Mouse (Mus musculus) lung, embryonic 14.5 days (tissue): Measurements from ENCODE around the gene Spryd4. TPM values are rescaled to one million over a fixed set of nuclear protein-coding genes. Genes with fewer than 3 reads are reported as not detected.

Source experiments
- ATAC-seq: fragments of 200-750 bp; cut with Nextera tagmentation; 2 replicates; pipeline ENCODE4 v1.8.0; 2017; ENCODE audit warnings: mild to moderate bottlenecking, moderate TSS enrichment, moderate library complexity; ENCODE audit not compliant: insufficient read depth
- DNase-seq: peaks from one replicate; pipeline ENCODE4 v3.0.0-alpha.2; 2015
- H3K27ac ChIP-seq: fragments of 300-500 bp; sonication (generic); 2 replicates; pipeline ENCODE4 v1.5.1; 2014; ENCODE audit warnings: low read depth, mild to moderate bottlenecking, moderate library complexity
- H3K27me3 ChIP-seq: fragments of 300-500 bp; sonication (generic); 2 replicates; pipeline ENCODE4 v1.6.1; 2014; ENCODE audit warnings: low read length, control low read depth; ENCODE audit not compliant: insufficient read depth
- H3K36me3 ChIP-seq: fragments of 300-500 bp; sonication (generic); 2 replicates; pipeline ENCODE4 v1.6.1; 2014; ENCODE audit warnings: control low read depth; ENCODE audit not compliant: insufficient read depth
- H3K4me1 ChIP-seq: fragments of 300-500 bp; sonication (generic); 2 replicates; pipeline ENCODE4 v1.6.1; 2014; ENCODE audit warnings: antibody characterized with exemption, control low read depth; ENCODE audit not compliant: insufficient read depth
- H3K4me2 ChIP-seq: fragments of 300-500 bp; sonication (generic); 2 replicates; pipeline ENCODE4 v1.6.1; 2014; ENCODE audit warnings: mild to moderate bottlenecking
- H3K4me3 ChIP-seq: fragments of 300-500 bp; sonication (generic); 2 replicates; pipeline ENCODE4 v1.5.1; 2014; ENCODE audit warnings: low read depth, low read length
- H3K9ac ChIP-seq: fragments of 300-500 bp; sonication (generic); 2 replicates; pipeline ENCODE4 v1.6.1; 2014
- H3K9me3 ChIP-seq: fragments of 300-500 bp; sonication (generic); 2 replicates; pipeline ENCODE4 v1.6.1; 2016; ENCODE audit warnings: low read depth, low read length, control low read depth
- CTCF ChIP-seq: IDR thresholded peaks from 2 replicates; pipeline ENCODE4 v1.5.1; 2016; ENCODE audit warnings: antibody characterized with exemption, low read depth
- WGBS: fragments of 180-500 bp; shearing (Covaris S2); extraction: QIAGEN DNeasy Blood & Tissue Kit; methylation state at CpG from one replicate; pipeline ENCODE4 v1.1.7; 2014; 5-methylcytosine and 5-hydroxymethylcytosine counted together
- polyA plus RNA-seq: library from polyadenylated mRNA; unstranded; fragments of >200 nt; fragmentation: Nextera tagmentation; extraction: Ambion mirVana; gene quantifications from 2 replicates; pipeline ENCODE4 v1.2.1, GENCODE M21; 2014

Gene Spryd4
- polyA plus RNA-seq, 1 experiment from 2014 or later: 27.3 TPM

- Histone ChIP-seq H3K36me3 (peaks cover 78% of the 10 kb centered on the region), H3K27ac (no peak overlapping the region), H3K4me1 (no peaks in the 10 kb centered on the region), H3K4me3 (no peak overlapping the region), H3K9me3 (no peaks in the 10 kb centered on the region), H3K27me3 (no peaks in the 10 kb centered on the region), H3K9ac (no peak overlapping the region), H3K4me2 (no peak overlapping the region)
- ATAC-seq (no peak), DNase-seq (no peak)
- TF ChIP-seq CTCF: no peak
- whole genome bisulfite sequencing: 91% methylated on average over 13 of the region's 13 CpGs
Measured at GRCm38 (mm10) chr10:128250565-128250964, 39.0 kb upstream of the Spryd4 start.

- H3K4me1 ChIP-seq: no peaks in the 10 kb centered on the region
- peaks cover 99% of the 10 kb centered on the region for H3K36me3 ChIP-seq
- ATAC-seq (no peak), DNase-seq (peak; percentile 65)
- H3K9ac ChIP-seq: no peak overlapping the region
- H3K27ac ChIP-seq: peak overlapping the region; percentile 71; the same call in 1 of the 2 replicates
- no peaks in the 10 kb centered on the region for H3K9me3 ChIP-seq
- peak overlapping the region; percentile 38 for H3K4me2 ChIP-seq
- TF ChIP-seq CTCF: no peak
- no peak overlapping the region for H3K4me3 ChIP-seq
- WGBS: 78% methylated on average over 17 of the region's 17 CpGs
- H3K27me3 ChIP-seq: no peaks in the 10 kb centered on the region
Measured at GRCm38 (mm10) chr10:128247020-128247732, 35.6 kb upstream of the Spryd4 start.

- Histone ChIP-seq H3K36me3 (peaks cover 96% of the 10 kb centered on the region), H3K27ac (no peak overlapping the region), H3K9me3 (no peaks in the 10 kb centered on the region), H3K4me3 (no peak overlapping the region), H3K4me1 (no peaks in the 10 kb centered on the region), H3K27me3 (no peaks in the 10 kb centered on the region), H3K4me2 (no peak overlapping the region), H3K9ac (no peak overlapping the region)
- DNase-seq (no peak), ATAC-seq (no peak)
- 92% methylated on average over 15 of the region's 15 CpGs for WGBS
- TF ChIP-seq CTCF: no peak
Measured at GRCm38 (mm10) chr10:128244121-128244520, 32.5 kb upstream of the Spryd4 start.

GRCm38 (mm10) chr10:128243252-128243651 is 31.6 kb upstream of the Spryd4 start:
- H3K4me3 ChIP-seq: no peak overlapping the region
- H3K27ac ChIP-seq: no peak overlapping the region
- H3K9ac ChIP-seq: no peak overlapping the region
- DNase-seq (no peak), ATAC-seq (no peak)
- TF ChIP-seq CTCF: no peak
- no peaks in the 10 kb centered on the region for H3K4me1 ChIP-seq
- WGBS: 88% methylated on average over 8 of the region's 8 CpGs
- H3K4me2 ChIP-seq: no peak overlapping the region
- H3K36me3 ChIP-seq: peaks cover 88% of the 10 kb centered on the region
- no peaks in the 10 kb centered on the region for H3K9me3 ChIP-seq
- no peaks in the 10 kb centered on the region for H3K27me3 ChIP-seq

- WGBS: 73% methylated on average over 18 of the region's 18 CpGs
- no peaks in the 10 kb centered on the region for H3K9me3 ChIP-seq
- no peak overlapping the region for H3K27ac ChIP-seq
- TF ChIP-seq CTCF: no peak
- H3K36me3 ChIP-seq: peaks cover 57% of the 10 kb centered on the region
- H3K9ac ChIP-seq: no peak overlapping the region
- H3K27me3 ChIP-seq: no peaks in the 10 kb centered on the region
- DNase-seq (no peak), ATAC-seq (no peak)
- H3K4me3 ChIP-seq: no peak overlapping the region
- no peaks in the 10 kb centered on the region for H3K4me1 ChIP-seq
- H3K4me2 ChIP-seq: no peak overlapping the region
Measured at GRCm38 (mm10) chr10:128240131-128240530, 28.5 kb upstream of the Spryd4 start.

- H3K4me2 ChIP-seq: no peak overlapping the region
- peaks cover 47% of the 10 kb centered on the region for H3K36me3 ChIP-seq
Measured at GRCm38 (mm10) chr10:128239140-128239539, 27.5 kb upstream of the Spryd4 start.

GRCm38 (mm10) chr10:128237807-128238480 is 26.3 kb upstream of the Spryd4 start:
- ATAC-seq (no peak), DNase-seq (no peak)
- H3K4me1 ChIP-seq: no peaks in the 10 kb centered on the region
- H3K4me2 ChIP-seq: no peak overlapping the region
- H3K36me3 ChIP-seq: peaks cover 40% of the 10 kb centered on the region
- no peaks in the 10 kb centered on the region for H3K9me3 ChIP-seq
- no peak overlapping the region for H3K4me3 ChIP-seq
- H3K9ac ChIP-seq: no peak overlapping the region
- 78% methylated on average over 15 of the region's 15 CpGs for WGBS
- TF ChIP-seq CTCF: no peak
- H3K27ac ChIP-seq: no peak overlapping the region
- no peaks in the 10 kb centered on the region for H3K27me3 ChIP-seq

More at GRCm38 (mm10) chr10:128239140-128239539, 27.5 kb upstream of the Spryd4 start:
- TF ChIP-seq CTCF: no peak
- Histone ChIP-seq H3K27me3 (no peaks in the 10 kb centered on the region), H3K9me3 (no peaks in the 10 kb centered on the region), H3K9ac (no peak overlapping the region), H3K4me1 (no peaks in the 10 kb centered on the region), H3K27ac (no peak overlapping the region), H3K4me3 (no peak overlapping the region)
- ATAC-seq (no peak), DNase-seq (no peak)
- WGBS: 89% methylated on average over 4 of the region's 4 CpGs
